Mouse (Mus musculus): ENCODE measurements around the gene B3galt6. TPM values are rescaled to one million over a fixed set of nuclear protein-coding genes. Genes with fewer than 3 reads are reported as not detected.

Gene B3galt6
- polyA plus RNA-seq, 1 experiment = 6.6 TPM

GRCm38 (mm10) chr4:155983788-155984187, 8.7 kb downstream of the B3galt6 start:
- H3K36me3 ChIP-seq (ENCODE audit: control insufficient read depth, insufficient read depth) = no peaks in the 10 kb centered on the region
- no peaks in the 10 kb centered on the region for H3K79me2 ChIP-seq (ENCODE audit: control insufficient read depth, insufficient read depth)
- H3ac ChIP-seq (ENCODE audit: control insufficient read depth, insufficient read length, low read depth) = no peak overlapping the region
- TF ChIP-seq MAX (IDR thresholded peaks at IDR 0.05) = no peak
- TF ChIP-seq MYOD1 (IDR thresholded peaks at IDR 0.05; ENCODE audit: control insufficient read depth, insufficient read length, low read depth) = no peak
- TF ChIP-seq CTCF (IDR thresholded peaks at IDR 0.05; ENCODE audit: control insufficient read depth, insufficient read depth, insufficient read length) = no peak
- TF ChIP-seq USF1 (IDR thresholded peaks at IDR 0.05; ENCODE audit: low read depth) = no peak
- TF ChIP-seq MYOG (IDR thresholded peaks at IDR 0.05; ENCODE audit: control insufficient read depth, extremely low read depth, insufficient read length) = no peak
- no peak for TF ChIP-seq FOSL1 (IDR thresholded peaks at IDR 0.05; ENCODE audit: insufficient read depth, low read length, poor library complexity, severe bottlenecking)
- TF ChIP-seq CEBPB (IDR thresholded peaks at IDR 0.05; ENCODE audit: low read depth) = no peak
- peaks cover 8% of the 10 kb centered on the region for H3K27me3 ChIP-seq (ENCODE audit: control insufficient read depth, insufficient read depth, insufficient read length)
- H3K79me3 ChIP-seq (ENCODE audit: low read depth) = no peaks in the 10 kb centered on the region
- no peak overlapping the region for H3K4me3 ChIP-seq (ENCODE audit: insufficient read depth, poor library complexity, severe bottlenecking)

GRCm38 (mm10) chr4:155981436-155982082, 10.9 kb downstream of the B3galt6 start:
- Histone ChIP-seq H3ac (ENCODE audit: control insufficient read depth, insufficient read length, low read depth) (no peak overlapping the region), H3K27me3 (ENCODE audit: control insufficient read depth, insufficient read depth, insufficient read length) (peaks cover 8% of the 10 kb centered on the region), H3K36me3 (ENCODE audit: control insufficient read depth, insufficient read depth) (no peaks in the 10 kb centered on the region), H3K79me3 (ENCODE audit: low read depth) (no peaks in the 10 kb centered on the region), H3K79me2 (ENCODE audit: control insufficient read depth, insufficient read depth) (no peaks in the 10 kb centered on the region), H3K4me3 (ENCODE audit: insufficient read depth, poor library complexity, severe bottlenecking) (no peak overlapping the region)
- TF ChIP-seq FOSL1 (IDR thresholded peaks at IDR 0.05; ENCODE audit: insufficient read depth, low read length, poor library complexity, severe bottlenecking) (no peak), CTCF (IDR thresholded peaks at IDR 0.05; ENCODE audit: control insufficient read depth, insufficient read depth, insufficient read length) (no peak), CEBPB (IDR thresholded peaks at IDR 0.05; ENCODE audit: low read depth) (no peak), MYOD1 (IDR thresholded peaks at IDR 0.05; ENCODE audit: control insufficient read depth, insufficient read length, low read depth) (no peak), USF1 (IDR thresholded peaks at IDR 0.05; ENCODE audit: low read depth) (no peak), MYOG (IDR thresholded peaks at IDR 0.05; ENCODE audit: control insufficient read depth, extremely low read depth, insufficient read length) (no peak), MAX (IDR thresholded peaks at IDR 0.05) (no peak)

GRCm38 (mm10) chr4:155973239-155973638, 19.2 kb downstream of the B3galt6 start:
- Histone ChIP-seq H3K79me2 (ENCODE audit: control insufficient read depth, insufficient read depth) (no peaks in the 10 kb centered on the region), H3K4me3 (ENCODE audit: insufficient read depth, poor library complexity, severe bottlenecking) (no peak overlapping the region), H3K36me3 (ENCODE audit: control insufficient read depth, insufficient read depth) (no peaks in the 10 kb centered on the region), H3K79me3 (ENCODE audit: low read depth) (no peaks in the 10 kb centered on the region), H3ac (ENCODE audit: control insufficient read depth, insufficient read length, low read depth) (no peak overlapping the region), H3K27me3 (ENCODE audit: control insufficient read depth, insufficient read depth, insufficient read length) (no peaks in the 10 kb centered on the region)
- TF ChIP-seq CTCF (IDR thresholded peaks at IDR 0.05; ENCODE audit: control insufficient read depth, insufficient read depth, insufficient read length) (no peak), CEBPB (IDR thresholded peaks at IDR 0.05; ENCODE audit: low read depth) (no peak), USF1 (IDR thresholded peaks at IDR 0.05; ENCODE audit: low read depth) (no peak), MAX (IDR thresholded peaks at IDR 0.05) (no peak), MYOD1 (IDR thresholded peaks at IDR 0.05; ENCODE audit: control insufficient read depth, insufficient read length, low read depth) (no peak), FOSL1 (IDR thresholded peaks at IDR 0.05; ENCODE audit: insufficient read depth, low read length, poor library complexity, severe bottlenecking) (no peak), MYOG (IDR thresholded peaks at IDR 0.05; ENCODE audit: control insufficient read depth, extremely low read depth, insufficient read length) (no peak)

DNA sequence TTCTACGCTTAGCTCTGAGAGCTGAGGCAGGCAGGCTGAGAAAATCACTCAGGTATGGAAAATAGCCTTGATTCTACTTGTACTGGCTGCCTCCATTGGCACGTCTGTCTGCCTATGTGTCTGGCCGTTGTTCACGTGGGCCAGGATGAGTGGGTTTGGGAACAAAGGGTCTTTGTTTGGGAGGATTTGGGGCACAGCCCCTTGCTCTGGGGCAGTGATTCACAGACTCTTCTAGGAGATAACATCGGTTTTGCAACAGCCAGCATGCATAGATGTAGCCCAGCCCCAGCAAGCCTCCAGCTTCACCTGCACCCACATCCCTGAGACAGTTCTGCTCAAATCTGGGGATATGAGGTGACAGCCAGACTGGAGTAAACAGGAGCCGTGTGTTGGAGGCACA, 19.8 kb downstream of the B3galt6 start:
- Histone ChIP-seq H3ac (ENCODE audit: control insufficient read depth, insufficient read length, low read depth) (no peak overlapping the region), H3K79me3 (ENCODE audit: low read depth) (no peaks in the 10 kb centered on the region), H3K4me3 (ENCODE audit: insufficient read depth, poor library complexity, severe bottlenecking) (no peak overlapping the region), H3K36me3 (ENCODE audit: control insufficient read depth, insufficient read depth) (no peaks in the 10 kb centered on the region), H3K27me3 (ENCODE audit: control insufficient read depth, insufficient read depth, insufficient read length) (no peaks in the 10 kb centered on the region), H3K79me2 (ENCODE audit: control insufficient read depth, insufficient read depth) (no peaks in the 10 kb centered on the region)
- no peak for TF ChIP-seq MYOG (IDR thresholded peaks at IDR 0.05; ENCODE audit: control insufficient read depth, extremely low read depth, insufficient read length)
- no peak for TF ChIP-seq MAX (IDR thresholded peaks at IDR 0.05)
- no peak for TF ChIP-seq FOSL1 (IDR thresholded peaks at IDR 0.05; ENCODE audit: insufficient read depth, low read length, poor library complexity, severe bottlenecking)
- TF ChIP-seq MYOD1 (IDR thresholded peaks at IDR 0.05; ENCODE audit: control insufficient read depth, insufficient read length, low read depth) = no peak
- TF ChIP-seq CTCF (IDR thresholded peaks at IDR 0.05; ENCODE audit: control insufficient read depth, insufficient read depth, insufficient read length) = no peak
- no peak for TF ChIP-seq CEBPB (IDR thresholded peaks at IDR 0.05; ENCODE audit: low read depth)
- no peak for TF ChIP-seq USF1 (IDR thresholded peaks at IDR 0.05; ENCODE audit: low read depth)

DNA sequence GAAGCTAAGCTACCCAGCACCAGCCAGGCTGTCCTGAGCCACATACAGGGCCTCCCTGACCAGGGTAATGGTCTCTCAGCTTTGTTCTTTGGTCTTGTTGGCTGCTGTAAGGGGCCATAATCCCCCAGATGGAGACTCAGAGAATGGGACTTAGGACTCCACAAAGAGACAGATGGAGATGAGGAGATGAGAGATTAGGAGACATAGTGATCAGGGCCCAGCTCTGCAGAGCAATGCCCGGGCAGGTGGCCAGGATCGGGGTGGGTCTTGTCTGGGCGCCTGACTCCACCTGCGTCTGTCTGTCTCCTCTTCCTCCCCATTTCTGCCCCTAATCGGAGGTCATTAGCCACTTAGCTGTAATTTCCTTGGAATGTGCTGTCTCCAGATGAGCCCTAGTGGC, 22.2 kb downstream of the B3galt6 start:
- TF ChIP-seq MYOG (IDR thresholded peaks at IDR 0.05; ENCODE audit: control insufficient read depth, extremely low read depth, insufficient read length) (no peak), USF1 (IDR thresholded peaks at IDR 0.05; ENCODE audit: low read depth) (no peak)
- Histone ChIP-seq H3K79me3 (ENCODE audit: low read depth) (no peaks in the 10 kb centered on the region), H3K79me2 (ENCODE audit: control insufficient read depth, insufficient read depth) (no peaks in the 10 kb centered on the region), H3K4me3 (ENCODE audit: insufficient read depth, poor library complexity, severe bottlenecking) (no peak overlapping the region), H3ac (ENCODE audit: control insufficient read depth, insufficient read length, low read depth) (no peak overlapping the region), H3K36me3 (ENCODE audit: control insufficient read depth, insufficient read depth) (peaks cover 2% of the 10 kb centered on the region), H3K27me3 (ENCODE audit: control insufficient read depth, insufficient read depth, insufficient read length) (no peaks in the 10 kb centered on the region)

Data from C2C12 (cell line).